Mouse (Mus musculus) left cerebral cortex, postnatal 10 days (tissue): ENCODE results near the gene Hs3st4. TPM values are rescaled to one million over a fixed set of nuclear protein-coding genes. Genes with fewer than 3 reads are reported as not detected.

ENCODE experiments used
- DNase-seq, 2 experiments: peaks; one replicate each; pipeline ENCODE4 v3.0.0; 2021 to 2022; ENCODE audit warnings: low spot score in 2 of 2, mixed read lengths in 1 of 2; ENCODE audit errors: extremely low spot score in 1 of 2
- intact Hi-C: fragments of 180-260 bp; cut with DNase I; formaldehyde crosslinking; loops from one replicate; pipeline ENCODE4 v1.15.1; 2025
- total RNA-seq, 2 experiments: library from RNA; stranded (reverse); gene quantifications; 2 replicates each; pipeline ENCODE4 v1.2.3; 2021

Gene Hs3st4
- total RNA-seq, 2 experiments from 2014 or later, result 53.5 to 65.8 TPM

- no peak for DNase-seq
- intact Hi-C loops, result no loop called here
These were observed 101.1 kb downstream of the Hs3st4 start for GRCm38 (mm10) chr7:124083741-124084140.

- intact Hi-C loops, result loop anchor here (5.0 to 10.0 kb wide), 2 partner anchors 604 to 1263 kb away; no protein-coding TSS in a partner anchor
- DNase-seq, result peak in 1 of 2 experiments; percentile 31
These were observed 146.3 kb downstream of the Hs3st4 start for GRCm38 (mm10) chr7:124129019-124129418.

GRCm38 (mm10) chr7:124131312-124131711 is 148.6 kb downstream of the Hs3st4 start:
- intact Hi-C loops, result loop anchor here (10.0 kb wide), 2 partner anchors 653 to 1053 kb away; no protein-coding TSS in a partner anchor
- DNase-seq, result peak; percentile 35 to 75

- intact Hi-C loops, result loop anchor here (10.0 kb wide), 2 partner anchors 649 to 1049 kb away; no protein-coding TSS in a partner anchor
- DNase-seq, result no peak
These were observed 153.5 kb downstream of the Hs3st4 start for GRCm38 (mm10) chr7:124136133-124136532.

- intact Hi-C loops, result no loop called here
- DNase-seq, result no peak
These were observed 158.6 kb downstream of the Hs3st4 start for GRCm38 (mm10) chr7:124141229-124141628.

- intact Hi-C loops, result no loop called here
- DNase-seq, result no peak
These were observed 168.2 kb downstream of the Hs3st4 start for GRCm38 (mm10) chr7:124150901-124151300.

- intact Hi-C loops, result no loop called here
These were observed 180.6 kb downstream of the Hs3st4 start for GRCm38 (mm10) chr7:124163301-124163700.

GRCm38 (mm10) chr7:124166229-124166628 is 183.6 kb downstream of the Hs3st4 start:
- no peak for DNase-seq
- intact Hi-C loops, result no loop called here

More at GRCm38 (mm10) chr7:124163301-124163700, 180.6 kb downstream of the Hs3st4 start:
- no peak for DNase-seq

GRCm38 (mm10) chr7:124168796-124169195 is 186.1 kb downstream of the Hs3st4 start:
- intact Hi-C loops, result no loop called here

GRCm38 (mm10) chr7:124170001-124170400 is 187.3 kb downstream of the Hs3st4 start:
- intact Hi-C loops, result no loop called here

More at GRCm38 (mm10) chr7:124168796-124169195, 186.1 kb downstream of the Hs3st4 start:
- no peak for DNase-seq

GRCm38 (mm10) chr7:124171992-124172391 is 189.3 kb downstream of the Hs3st4 start:
- peak in 1 of 2 experiments; percentile 18 for DNase-seq
- intact Hi-C loops, result no loop called here

More at GRCm38 (mm10) chr7:124170001-124170400, 187.3 kb downstream of the Hs3st4 start:
- no peak for DNase-seq

GRCm38 (mm10) chr7:124180926-124181325 is 198.3 kb downstream of the Hs3st4 start:
- DNase-seq, result no peak
- intact Hi-C loops, result no loop called here

- peak in 1 of 2 experiments; percentile 25 for DNase-seq
- intact Hi-C loops, result no loop called here
These were observed 202.0 kb downstream of the Hs3st4 start for GRCm38 (mm10) chr7:124184693-124185092.

- intact Hi-C loops, result no loop called here
- no peak for DNase-seq
These were observed 216.3 kb downstream of the Hs3st4 start for GRCm38 (mm10) chr7:124198811-124199570.

- intact Hi-C loops, result no loop called here
- no peak for DNase-seq
These were observed 234.3 kb downstream of the Hs3st4 start for GRCm38 (mm10) chr7:124216921-124217320.

- DNase-seq, result peak; percentile 25 to 55
- intact Hi-C loops, result no loop called here
These were observed 237.9 kb downstream of the Hs3st4 start for GRCm38 (mm10) chr7:124220556-124220955.

- no peak for DNase-seq
- intact Hi-C loops, result no loop called here
These were observed 255.4 kb downstream of the Hs3st4 start for GRCm38 (mm10) chr7:124237896-124238670.

- intact Hi-C loops, result no loop called here
These were observed 257.4 kb downstream of the Hs3st4 start for GRCm38 (mm10) chr7:124239903-124240647.

GRCm38 (mm10) chr7:124249838-124250237 is 267.2 kb downstream of the Hs3st4 start:
- intact Hi-C loops, result no loop called here
- DNase-seq, result no peak

More at GRCm38 (mm10) chr7:124239903-124240647, 257.4 kb downstream of the Hs3st4 start:
- no peak for DNase-seq
